Mouse (Mus musculus) MEL (cell line): Measurements from ENCODE around the gene Grip1. TPM values are rescaled to one million over a fixed set of nuclear protein-coding genes. Genes with fewer than 3 reads are reported as not detected.

ENCODE experiments used
- DNase-seq: peaks from one replicate; pipeline ENCODE4 v3.0.0; 2011; ENCODE audit warnings: low read depth, low spot score
- H3K27ac ChIP-seq: 2 replicates; pipeline ENCODE4 v1.5.1; 2012; ENCODE audit warnings: low read depth, mild to moderate bottlenecking, control low read depth, low read length, moderate library complexity; ENCODE audit not compliant: control insufficient read depth
- H3K27me3 ChIP-seq, 2 experiments: fragments of 150-350 bp in 1 of 2; sonication (generic) in 1 of 2; 2 replicates each; pipeline ENCODE4 v1.6.1; 2012; ENCODE audit warnings: low read length in 2 of 2, mild to moderate bottlenecking in 2 of 2, improper control_type of control experiment in 1 of 2, moderate library complexity in 1 of 2; ENCODE audit not compliant: insufficient read depth in 2 of 2, control insufficient read depth in 1 of 2
- H3K36me3 ChIP-seq, 2 experiments: 2 replicates each; pipeline ENCODE4 v1.6.1; 2012 to 2014; ENCODE audit warnings: low read length in 2 of 2, improper control_type of control experiment in 1 of 2, inconsistent platforms in 1 of 2, mild to moderate bottlenecking in 1 of 2; ENCODE audit not compliant: insufficient read depth in 2 of 2, control insufficient read depth in 1 of 2
- H3K4me1 ChIP-seq, 2 experiments: fragments of 150-350 bp in 1 of 2; sonication (generic) in 1 of 2; 2 replicates each; pipeline ENCODE4 v1.6.1; 2012; ENCODE audit warnings: low read length in 2 of 2, improper control_type of control experiment in 1 of 2, mild to moderate bottlenecking in 1 of 2; ENCODE audit not compliant: insufficient read depth in 2 of 2, control insufficient read depth in 1 of 2
- H3K4me3 ChIP-seq, 2 experiments: fragments of 150-350 bp in 1 of 2; sonication (generic) in 1 of 2; 2 replicates each; pipeline ENCODE4 v1.5.1; 2012; ENCODE audit warnings: low read depth in 2 of 2, low read length in 2 of 2, mild to moderate bottlenecking in 2 of 2, moderate library complexity in 2 of 2, control low read depth in 1 of 2, improper control_type of control experiment in 1 of 2; ENCODE audit not compliant: control insufficient read depth in 1 of 2, insufficient read depth in 1 of 2
- H3K79me2 ChIP-seq: 2 replicates; pipeline ENCODE4 v1.6.1; 2012; ENCODE audit warnings: mild to moderate bottlenecking, low read length, moderate library complexity; ENCODE audit not compliant: control insufficient read depth, poor library complexity, insufficient read depth
- H3K9ac ChIP-seq: 2 replicates; pipeline ENCODE4 v1.6.1; 2012; ENCODE audit warnings: low read depth, mild to moderate bottlenecking, control low read depth, low read length, moderate library complexity; ENCODE audit not compliant: control insufficient read depth, poor library complexity, severe bottlenecking
- H3K9me3 ChIP-seq: fragments of 150-350 bp; sonication (generic); replicated peaks from 2 replicates; pipeline ENCODE4 v1.6.1; 2012; ENCODE audit warnings: mild to moderate bottlenecking, low read length, improper control_type of control experiment, moderate library complexity; ENCODE audit not compliant: insufficient read depth
- EP300 ChIP-seq, 2 experiments: IDR thresholded peaks; 2 replicates each; pipeline ENCODE4 v1.6.1; 2011; ENCODE audit warnings: improper control_type of control experiment in 2 of 2, low read length in 2 of 2, low read depth in 1 of 2, mild to moderate bottlenecking in 1 of 2
- ETS1 ChIP-seq: IDR thresholded peaks from 2 replicates; pipeline ENCODE4 v1.6.1; 2012; ENCODE audit warnings: low read depth, mild to moderate bottlenecking, inconsistent platforms, low read length, improper control_type of control experiment, moderate library complexity
- GABPA ChIP-seq: IDR thresholded peaks from 2 replicates; pipeline ENCODE4 v1.6.1; 2012; ENCODE audit warnings: low read depth, mild to moderate bottlenecking, inconsistent platforms, low read length, improper control_type of control experiment, moderate library complexity
- GATA1 ChIP-seq: IDR thresholded peaks from 2 replicates; pipeline ENCODE4 v1.6.1; 2011; ENCODE audit warnings: low read depth, low read length, improper control_type of control experiment
- HCFC1 ChIP-seq: IDR thresholded peaks from 2 replicates; pipeline ENCODE4 v1.6.1; 2012; ENCODE audit warnings: low read depth, mild to moderate bottlenecking, inconsistent platforms, low read length, improper control_type of control experiment, moderate library complexity
- JUND ChIP-seq: IDR thresholded peaks from 2 replicates; pipeline ENCODE4 v1.6.1; 2011; ENCODE audit warnings: low read depth, mild to moderate bottlenecking, improper control_type of control experiment, low read length
- KAT2A ChIP-seq: conservative IDR thresholded peaks from 2 replicates; pipeline ENCODE4 v1.6.1; 2012; ENCODE audit warnings: low read depth, low read length, improper control_type of control experiment, inconsistent platforms
- MAX ChIP-seq: IDR thresholded peaks from 2 replicates; pipeline ENCODE4 v1.6.1; 2011; ENCODE audit warnings: low read length, improper control_type of control experiment
- MXI1 ChIP-seq: IDR thresholded peaks from 2 replicates; pipeline ENCODE4 v1.6.1; 2011; ENCODE audit warnings: mild to moderate bottlenecking, low read depth, low read length, improper control_type of control experiment
- MYB ChIP-seq: IDR thresholded peaks from 2 replicates; pipeline ENCODE4 v1.6.1; 2011; ENCODE audit warnings: mild to moderate bottlenecking, low read depth, low read length, improper control_type of control experiment
- MYC ChIP-seq: IDR thresholded peaks from 2 replicates; pipeline ENCODE4 v1.6.1; 2011; ENCODE audit warnings: low read depth, mild to moderate bottlenecking, low read length, improper control_type of control experiment, moderate library complexity
- POLR2AphosphoS2 ChIP-seq: IDR thresholded peaks from 2 replicates; pipeline ENCODE4 v1.6.1; 2011; ENCODE audit warnings: low read length, improper control_type of control experiment
- POLR2AphosphoS5 ChIP-seq: IDR thresholded peaks from 2 replicates; pipeline ENCODE4 v1.6.1; 2012; ENCODE audit warnings: low read depth, borderline replicate concordance, mild to moderate bottlenecking, inconsistent platforms, low read length, moderate library complexity, mixed read lengths
- RCOR1 ChIP-seq: IDR thresholded peaks from 2 replicates; pipeline ENCODE4 v1.6.1; 2012; ENCODE audit warnings: low read depth, mild to moderate bottlenecking, inconsistent platforms, low read length, improper control_type of control experiment
- SIN3A ChIP-seq: IDR thresholded peaks from 2 replicates; pipeline ENCODE4 v1.6.1; 2012; ENCODE audit warnings: low read length, improper control_type of control experiment, inconsistent platforms
- TAL1 ChIP-seq: IDR thresholded peaks from 2 replicates; pipeline ENCODE4 v1.6.1; 2012; ENCODE audit warnings: mild to moderate bottlenecking, inconsistent platforms, low read length, moderate library complexity, mixed read lengths
- TCF12 ChIP-seq: IDR thresholded peaks from 2 replicates; pipeline ENCODE4 v1.6.1; 2014; ENCODE audit warnings: low read depth, mild to moderate bottlenecking, inconsistent platforms, low read length, improper control_type of control experiment, moderate library complexity
- UBTF ChIP-seq: IDR thresholded peaks from 2 replicates; pipeline ENCODE4 v1.6.1; 2012; ENCODE audit warnings: low read depth, mild to moderate bottlenecking, inconsistent platforms, low read length, improper control_type of control experiment, moderate library complexity, borderline replicate concordance; ENCODE audit not compliant: insufficient read depth
- USF2 ChIP-seq, 2 experiments: IDR thresholded peaks; 2 replicates each; pipeline ENCODE4 v1.6.1; 2011 to 2012; ENCODE audit warnings: improper control_type of control experiment in 2 of 2, low read length in 2 of 2, borderline replicate concordance in 1 of 2, inconsistent platforms in 1 of 2, low read depth in 1 of 2, mild to moderate bottlenecking in 1 of 2; ENCODE audit not compliant: insufficient read depth in 1 of 2
- ZC3H11A ChIP-seq: IDR thresholded peaks from 2 replicates; pipeline ENCODE4 v1.6.1; 2012; ENCODE audit warnings: low read depth, mild to moderate bottlenecking, inconsistent platforms, low read length, improper control_type of control experiment
- ZKSCAN1 ChIP-seq: IDR thresholded peaks from 2 replicates; pipeline ENCODE4 v1.6.1; 2012; ENCODE audit warnings: low read depth, mild to moderate bottlenecking, inconsistent platforms, low read length, improper control_type of control experiment, moderate library complexity
- ZMIZ1 ChIP-seq: IDR thresholded peaks from 2 replicates; pipeline ENCODE4 v1.6.1; 2012; ENCODE audit warnings: low read depth, mild to moderate bottlenecking, inconsistent platforms, low read length, improper control_type of control experiment, moderate library complexity
- ZNF384 ChIP-seq: IDR thresholded peaks from 2 replicates; pipeline ENCODE4 v1.6.1; 2012; ENCODE audit warnings: low read depth, mild to moderate bottlenecking, inconsistent platforms, low read length, improper control_type of control experiment
- polyA plus RNA-seq, 2 experiments: library from polyadenylated mRNA; stranded (reverse) in 1 of 2; unstranded in 1 of 2; fragments of >175 nt in 1 of 2; fragments of >200 nt in 1 of 2; gene quantifications; 2 replicates each; pipeline versions ENCODE4 v1.2.1 to v1.2.4; 2012; ENCODE audit warnings: low replicate concordance in 2 of 2, low read depth in 1 of 2; ENCODE audit not compliant: insufficient read length in 2 of 2, insufficient read depth in 1 of 2, missing spikeins in 1 of 2
- total RNA-seq: library from RNA; depleted of rRNA; stranded (reverse); fragments of 300-350 nt; gene quantifications from 2 replicates; pipeline ENCODE4 v1.2.3, GENCODE M21; 2012

Grip1 gene
- total and polyA plus RNA-seq, 3 experiments, result 0.04 TPM; not detected in 2

- Histone ChIP-seq H3K79me2 (no peaks in the 10 kb centered on the region), H3K36me3 (no peaks in the 10 kb centered on the region), H3K9ac (no peak overlapping the region), H3K9me3 (no peaks in the 10 kb centered on the region), H3K4me3 (no peak overlapping the region), H3K4me1 (no peaks in the 10 kb centered on the region), H3K27ac (no peak overlapping the region), H3K27me3 (no peaks in the 10 kb centered on the region)
- DNase-seq, result no peak
- TF ChIP-seq SIN3A (no peak), MYB (no peak), POLR2AphosphoS2 (no peak), ZMIZ1 (no peak), RCOR1 (no peak), GATA1 (no peak), MAX (no peak), ZNF384 (no peak)
These were observed 398.0 kb downstream of the Grip1 start for GRCm38 (mm10) chr10:119851594-119851993.

GRCm38 (mm10) chr10:119852582-119853135 lies 399.0 kb downstream of the Grip1 start:
- Histone ChIP-seq H3K27ac (no peak overlapping the region), H3K4me1 (no peaks in the 10 kb centered on the region), H3K9ac (no peak overlapping the region), H3K27me3 (no peaks in the 10 kb centered on the region), H3K9me3 (no peaks in the 10 kb centered on the region), H3K36me3 (no peaks in the 10 kb centered on the region), H3K79me2 (no peaks in the 10 kb centered on the region), H3K4me3 (no peak overlapping the region)
- no peak for DNase-seq
- TF ChIP-seq ZKSCAN1, result no peak
- no peak for TF ChIP-seq MYC
- TF ChIP-seq USF2 (IDR thresholded peaks at IDR 0.05; ENCODE audit: borderline replicate concordance in 1 of 2, insufficient read depth in 1 of 2, low read depth in 1 of 2, low read length in 2 of 2), result no peak
- no peak for TF ChIP-seq KAT2A
- no peak for TF ChIP-seq ZNF384
- TF ChIP-seq JUND, result no peak
- no peak for TF ChIP-seq POLR2AphosphoS2
- TF ChIP-seq ZC3H11A, result no peak
- no peak for TF ChIP-seq HCFC1
- no peak for TF ChIP-seq UBTF
- TF ChIP-seq GABPA, result no peak
- no peak for TF ChIP-seq TAL1
- TF ChIP-seq ETS1, result no peak
- no peak for TF ChIP-seq POLR2AphosphoS5
- TF ChIP-seq EP300 (IDR thresholded peaks at IDR 0.05; ENCODE audit: low read depth in 1 of 2, low read length in 2 of 2), result no peak
- TF ChIP-seq GATA1, result no peak
- TF ChIP-seq MXI1, result no peak
- TF ChIP-seq TCF12, result no peak
- TF ChIP-seq RCOR1, result no peak
- no peak for TF ChIP-seq SIN3A
